Mouse (Mus musculus) adrenal gland, postnatal 25 days (tissue): ENCODE measurements at regions not wholly inside any gene's neighbourhood (a gene's known extent, or its start where the extent isn't known, plus 50 kb on each side); places are given as distances from the start of the nearest gene placed in this dataset.
A peak's percentile ranks its signal among the peaks of the same experiment; 100 is the strongest.

Experiments
- DNase-seq: peaks from one replicate; pipeline ENCODE4 v3.0.0; 2021; ENCODE audit warnings: mixed read lengths

DNA sequence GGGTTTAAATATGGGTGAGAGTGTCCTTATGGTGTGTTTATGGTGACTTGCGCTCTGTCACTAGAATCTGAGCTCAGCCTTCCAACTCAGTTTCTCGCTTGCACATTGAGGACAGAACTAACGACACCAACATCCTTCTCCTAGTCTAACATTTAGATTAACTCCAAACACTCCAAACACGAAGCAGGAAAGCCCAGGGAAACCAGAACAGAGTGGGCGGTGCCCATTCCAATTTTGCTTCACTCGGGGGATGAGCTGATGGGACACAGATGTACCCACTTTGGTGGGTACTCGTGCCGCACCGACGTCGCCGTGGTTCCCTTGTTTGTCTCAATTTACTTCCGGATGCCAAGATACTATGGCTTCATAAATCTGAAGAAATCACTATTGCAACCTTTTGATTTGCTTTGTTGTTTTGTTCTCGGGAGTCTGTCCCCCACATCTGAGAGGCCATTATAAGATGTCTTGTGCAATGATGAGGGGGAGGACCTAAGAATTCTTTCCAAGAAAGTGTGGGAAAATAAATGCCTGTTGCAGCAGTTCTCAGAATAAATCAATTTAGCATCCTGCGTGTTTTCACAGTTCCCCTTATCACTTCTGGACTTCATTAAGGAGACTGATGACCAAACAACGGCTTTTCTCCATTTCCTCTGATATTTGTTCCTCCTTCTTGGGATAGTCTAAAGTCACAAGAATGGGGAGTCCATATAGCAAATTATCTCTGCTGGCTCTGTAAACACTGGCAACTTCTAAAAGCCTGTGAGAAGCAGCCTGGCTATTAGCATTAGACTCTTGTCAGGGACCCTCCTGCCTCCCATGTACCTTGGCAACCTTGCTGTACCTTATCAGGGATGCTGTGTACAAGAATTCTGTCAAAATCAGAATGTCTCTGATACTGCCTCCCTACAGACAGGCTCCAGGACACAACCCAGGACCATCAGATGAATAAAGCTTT is 96.2 kb upstream of the Klf9 start:
- no peak for DNase-seq

DNA sequence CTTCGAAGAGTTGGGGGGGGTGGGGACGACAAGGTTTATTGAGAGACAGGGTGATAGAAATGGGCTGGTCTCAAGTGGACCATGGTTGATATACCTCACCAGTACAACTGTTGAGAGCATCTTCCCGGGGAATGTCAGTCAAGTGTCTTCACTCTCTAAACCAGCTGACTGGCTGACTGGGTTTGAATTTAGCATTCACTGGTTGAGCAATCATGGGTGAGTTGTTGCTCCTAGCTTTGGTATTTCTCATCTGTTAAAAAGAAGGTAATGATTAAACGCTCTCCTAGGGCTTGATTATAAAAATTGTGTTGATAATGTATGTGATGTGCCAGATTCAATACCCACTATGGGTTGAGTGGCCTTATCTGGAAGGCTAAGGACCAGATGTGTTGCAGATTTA is 89.6 kb upstream of the Klf9 start:
- no peak for DNase-seq

- no peak for DNase-seq
These were observed 86.6 kb upstream of the Klf9 start for GRCm38 (mm10) chr19:23054440-23054839.

DNA sequence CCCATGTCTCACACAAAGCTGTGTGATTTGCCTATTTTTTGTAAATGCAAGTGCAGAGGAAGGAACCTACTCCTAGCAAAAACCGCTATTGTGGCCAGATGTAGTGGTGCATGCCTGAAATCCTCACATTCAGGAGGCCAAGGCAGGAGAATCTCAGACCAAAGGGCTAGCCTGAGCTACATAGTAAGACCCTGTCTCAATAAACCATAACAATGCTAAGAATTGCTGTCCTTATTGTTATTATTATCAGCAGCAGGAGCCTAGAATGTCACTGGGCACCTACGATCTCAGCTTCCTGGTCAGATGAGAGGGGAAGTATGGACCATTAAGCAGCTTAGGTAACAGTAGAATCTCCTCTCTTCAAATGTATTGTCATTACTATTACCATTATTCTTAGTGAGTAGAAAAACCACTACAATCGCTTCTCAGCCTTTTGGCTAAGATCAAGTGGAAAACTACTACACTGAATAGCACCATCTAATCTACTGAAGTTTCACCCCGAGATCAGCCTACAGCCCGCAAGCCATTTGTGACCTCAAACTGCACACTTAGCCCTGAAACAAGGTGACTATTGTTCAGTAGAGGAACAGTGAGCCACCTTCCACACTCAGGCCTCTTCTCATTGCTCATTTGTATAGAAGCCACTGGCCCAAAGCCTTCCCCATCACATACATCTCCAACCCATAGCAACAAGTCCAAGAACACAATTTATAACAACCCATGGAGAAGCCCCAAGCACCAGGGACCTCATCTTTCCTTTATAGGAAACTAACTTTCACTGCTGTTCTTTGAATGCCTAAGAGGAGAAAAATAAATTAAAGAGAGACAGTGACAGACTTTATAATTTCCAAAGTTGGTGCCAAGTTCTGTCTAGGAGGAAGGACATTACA is 84.9 kb upstream of the Klf9 start:
- no peak for DNase-seq

DNA sequence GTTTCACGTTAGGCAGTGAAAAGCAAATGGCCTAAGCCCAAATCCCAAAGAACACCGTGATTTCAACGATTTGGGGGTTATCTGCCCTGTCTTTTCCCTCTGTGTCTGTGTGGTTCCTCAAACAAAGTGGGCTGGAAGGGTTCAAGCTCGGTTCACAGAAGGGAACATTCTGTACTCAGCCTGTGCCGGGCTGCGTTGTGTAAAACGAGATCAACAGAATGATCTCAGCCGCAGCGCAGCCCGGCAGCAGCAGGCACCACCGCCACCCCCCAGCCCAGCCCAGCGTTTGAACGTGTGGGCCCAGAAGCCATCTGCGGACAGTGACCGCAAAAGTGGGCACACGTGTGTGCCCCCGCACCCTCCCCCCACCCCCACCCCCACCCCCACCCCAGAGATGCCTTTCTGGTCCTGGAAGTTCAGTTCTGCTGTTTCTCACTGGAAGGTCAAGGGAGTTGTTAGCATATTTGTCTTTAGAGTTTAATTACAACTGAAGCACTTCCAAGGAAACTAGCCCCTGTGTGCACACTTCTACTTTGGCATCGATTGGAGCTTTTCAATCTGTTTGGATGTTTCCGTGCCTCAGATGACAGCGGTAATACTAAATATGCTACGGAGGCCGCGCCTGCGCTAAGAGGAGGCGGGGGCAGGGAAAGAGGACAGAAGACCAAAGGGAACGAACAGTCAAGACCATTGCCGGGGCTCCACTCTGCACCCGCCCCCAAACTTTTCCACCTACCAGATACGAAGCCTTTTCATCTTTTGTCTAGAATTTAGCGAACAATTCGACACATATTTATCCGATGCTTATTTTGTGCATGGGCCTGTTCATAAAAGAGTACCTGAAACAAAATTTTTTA is 83.9 kb upstream of the Klf9 start:
- peak; percentile 70 for DNase-seq

- DNase-seq = no peak
These were observed 83.1 kb upstream of the Klf9 start for GRCm38 (mm10) chr19:23057739-23058501.

DNA sequence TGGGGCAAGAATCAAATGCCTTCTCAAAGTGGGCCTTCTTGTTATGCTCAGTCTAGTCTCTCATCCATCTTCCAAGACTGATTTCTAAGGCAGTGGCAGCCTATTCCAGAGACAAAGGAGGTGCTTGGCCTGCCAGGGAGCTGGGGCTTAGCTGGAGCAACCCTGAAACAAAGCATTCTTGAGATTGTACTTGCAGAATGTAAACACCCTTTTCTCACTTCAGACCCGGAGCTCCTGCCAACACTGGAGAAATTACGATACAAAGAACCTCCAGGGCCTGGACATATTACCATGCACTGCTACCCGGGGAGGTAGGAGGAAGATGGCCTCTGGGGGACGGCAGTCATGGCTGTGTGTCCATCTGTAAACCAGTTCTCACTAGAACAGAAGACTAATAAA is 82.5 kb upstream of the Klf9 start:
- DNase-seq = no peak

DNA sequence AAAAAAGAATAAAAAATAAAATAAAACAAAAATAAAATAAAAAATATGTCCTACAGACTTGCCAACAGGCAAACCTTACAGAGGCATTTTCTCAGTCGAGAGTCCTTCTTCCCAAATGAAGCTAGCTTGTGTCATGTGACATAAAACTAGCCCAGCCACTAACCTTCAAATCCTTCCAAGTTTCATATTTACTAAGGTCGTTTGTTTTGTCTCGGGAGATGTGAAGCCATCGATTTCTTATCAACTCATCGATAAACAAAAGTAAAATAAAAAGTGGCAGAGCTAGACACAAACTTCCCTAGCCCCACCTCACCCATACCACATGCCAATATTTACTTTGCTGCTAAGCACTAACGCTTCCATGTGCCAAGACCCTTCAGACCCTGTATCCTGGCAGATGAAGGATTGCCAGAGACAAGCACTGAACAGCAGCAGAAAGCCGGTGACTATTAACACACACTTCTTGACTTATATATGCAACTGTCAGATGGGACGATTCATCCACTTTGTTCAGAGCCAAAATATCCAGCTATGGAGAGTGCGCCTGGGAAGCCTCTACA is 79.9 kb upstream of the Klf9 start:
- DNase-seq = no peak

- DNase-seq = no peak
These were observed 79.1 kb upstream of the Klf9 start for GRCm38 (mm10) chr19:23061906-23062305.

GRCm38 (mm10) chr19:23062851-23063250 is 78.2 kb upstream of the Klf9 start:
- DNase-seq = no peak

- no peak for DNase-seq
These were observed 75.5 kb upstream of the Klf9 start for GRCm38 (mm10) chr19:23065548-23065947.

DNA sequence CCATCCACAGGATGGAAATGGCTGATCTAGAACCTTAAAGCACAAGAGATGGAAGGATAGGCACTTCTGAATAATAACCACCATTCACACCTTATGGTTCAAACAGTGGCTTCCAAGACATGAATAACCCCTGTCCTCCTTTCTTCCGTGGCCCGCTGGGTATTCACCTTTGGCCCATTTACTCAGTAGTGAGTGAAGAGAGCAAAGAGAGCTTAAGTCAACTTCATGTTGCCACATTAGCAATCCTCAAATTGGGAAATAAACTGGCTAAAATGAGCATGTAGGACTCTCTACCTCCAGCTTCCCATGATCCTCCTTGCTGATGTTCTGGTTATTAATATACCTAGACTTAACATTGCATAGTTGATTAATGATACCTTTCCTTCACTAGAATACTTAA is 74.3 kb upstream of the Klf9 start:
- no peak for DNase-seq

DNA sequence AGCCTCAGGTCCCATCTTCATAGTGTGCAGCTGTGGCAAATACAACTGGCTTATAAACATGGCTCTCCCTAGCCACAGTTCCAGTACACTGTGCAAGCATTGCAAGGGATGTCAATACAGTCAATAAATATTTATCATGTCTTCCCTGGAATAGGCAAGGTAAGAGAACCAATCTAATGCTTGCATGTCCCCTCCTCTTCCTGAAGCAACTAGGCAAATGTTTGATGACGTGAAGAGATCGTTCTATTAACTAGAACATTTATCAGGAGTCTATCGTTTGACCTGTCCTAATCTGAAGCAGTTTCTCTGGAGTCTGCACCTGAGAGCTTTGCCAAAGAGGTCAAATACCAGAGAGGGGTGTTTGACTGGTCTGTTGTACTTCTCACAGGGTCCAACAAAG is 72.4 kb upstream of the Klf9 start:
- no peak for DNase-seq

DNA sequence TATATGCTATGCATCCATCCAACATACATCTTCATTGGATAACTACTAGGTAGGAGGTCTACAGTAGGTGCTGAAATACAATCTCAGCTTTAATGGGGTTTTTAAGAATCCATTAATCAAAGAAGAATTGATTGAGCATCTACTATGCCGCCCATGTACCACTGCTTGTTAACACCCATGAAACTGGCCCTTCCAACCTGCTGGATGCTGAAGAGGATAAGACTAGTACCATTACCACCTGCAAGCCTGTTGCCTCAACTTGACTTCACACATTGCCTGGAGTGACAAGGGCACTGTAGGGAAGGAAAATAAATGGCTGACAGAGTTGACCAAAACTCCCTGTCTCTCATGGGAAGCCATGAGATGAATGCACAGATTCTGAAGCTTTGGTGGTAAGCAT is 71.4 kb upstream of the Klf9 start:
- no peak for DNase-seq

GRCm38 (mm10) chr19:23071000-23071399 is 70.0 kb upstream of the Klf9 start:
- no peak for DNase-seq

DNA sequence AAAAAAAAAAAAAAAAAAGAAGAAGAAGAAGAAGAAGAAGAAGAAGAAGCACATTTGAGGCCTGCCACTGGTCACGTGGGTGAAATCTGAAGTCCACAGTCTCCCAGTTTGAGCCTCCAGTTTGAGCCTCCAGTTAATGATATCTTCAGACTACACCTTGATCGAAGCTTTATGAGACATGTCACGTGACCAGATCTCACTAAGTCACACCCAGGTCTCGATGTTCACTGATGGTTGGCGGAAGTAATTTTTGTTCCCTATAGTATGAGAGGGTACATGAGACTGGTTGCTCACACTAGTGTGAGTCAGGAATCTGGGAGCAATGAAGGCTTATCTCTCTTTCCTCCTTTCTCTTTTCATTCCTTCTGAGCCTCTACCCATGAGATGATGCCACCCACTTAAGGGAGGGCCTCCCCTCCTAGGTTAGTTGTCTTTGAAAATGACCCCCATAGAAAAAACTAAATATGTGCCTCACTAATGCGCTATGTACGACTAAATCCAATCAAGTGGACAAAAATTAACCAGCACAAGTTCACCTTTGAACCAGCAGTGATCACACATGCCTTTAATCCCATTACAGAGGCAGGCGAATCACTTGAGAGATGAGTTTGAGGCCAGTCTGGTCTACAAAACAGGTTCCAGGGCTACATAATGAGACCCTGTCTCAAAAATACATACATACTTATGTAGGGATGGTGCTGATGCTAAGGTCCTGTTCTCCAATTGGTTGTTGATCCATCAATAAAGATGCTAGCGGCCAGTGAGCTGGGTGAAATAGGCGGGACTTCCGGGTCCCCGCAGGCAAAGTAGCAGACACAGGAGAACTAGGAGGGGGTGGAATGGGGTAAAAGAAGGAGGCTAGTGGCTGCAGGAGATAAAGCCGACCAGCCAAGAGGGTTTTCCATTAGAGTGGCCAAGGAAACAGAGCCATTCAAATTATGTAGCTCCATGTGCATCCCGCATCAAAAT is 66.1 kb upstream of the Klf9 start:
- DNase-seq = no peak

- no peak for DNase-seq
These were observed 65.2 kb upstream of the Klf9 start for GRCm38 (mm10) chr19:23075790-23076189.

GRCm38 (mm10) chr19:23085173-23085660 is 55.8 kb upstream of the Klf9 start:
- DNase-seq = no peak

DNA sequence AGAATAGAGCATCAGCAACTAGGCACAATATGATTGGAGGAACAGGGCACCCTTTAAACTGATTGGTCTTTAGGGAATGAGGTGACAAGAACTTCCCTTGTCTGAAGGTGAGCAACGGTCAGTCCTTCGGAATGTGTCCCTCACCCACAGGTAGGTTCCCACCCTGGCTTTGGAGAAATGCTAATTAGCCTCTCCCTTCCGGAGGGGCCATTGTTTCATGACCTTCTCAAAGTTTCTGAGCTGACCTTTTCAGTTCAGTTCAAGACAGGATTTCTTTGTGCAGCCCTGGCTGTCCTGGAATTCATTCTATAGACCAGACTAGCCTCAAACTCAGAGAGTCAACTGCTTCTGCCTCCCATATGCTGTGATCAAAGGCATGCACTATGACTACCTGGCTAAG is 53.5 kb upstream of the Klf9 start:
- no peak for DNase-seq

DNA sequence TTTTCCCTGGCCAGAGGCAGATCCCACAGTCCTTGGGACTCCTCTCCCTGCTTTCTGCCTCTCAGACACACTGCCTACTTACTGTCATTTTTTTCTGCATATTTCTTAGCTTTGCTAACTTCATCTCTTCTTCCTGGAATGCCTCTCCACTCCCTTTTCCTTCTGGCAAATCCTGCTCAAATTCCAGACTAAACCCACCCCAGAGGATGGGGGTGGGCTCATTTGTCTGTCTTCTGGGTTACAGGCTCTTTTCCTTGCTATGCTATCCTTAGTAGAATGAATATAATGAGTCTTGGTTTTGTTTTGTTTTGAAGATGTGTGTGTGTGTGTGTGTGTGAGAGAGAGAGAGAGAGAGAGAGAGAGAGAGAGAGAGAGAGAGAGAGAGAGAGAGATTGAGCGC is 51.9 kb upstream of the Klf9 start:
- no peak for DNase-seq
